Mouse (Mus musculus) midbrain, embryonic 11.5 days (tissue): ENCODE measurements at regions not wholly inside any gene's neighbourhood (a gene's known extent, or its start where the extent isn't known, plus 50 kb on each side); places are given as distances from the start of the nearest gene placed in this dataset.
A peak's percentile ranks its signal among the peaks of the same experiment; 100 is the strongest.

Experiments
- ATAC-seq: fragments of 200-750 bp; cut with Nextera tagmentation; 2 replicates; pipeline ENCODE4 v1.8.0; 2017; ENCODE audit warnings: moderate TSS enrichment, moderate library complexity; ENCODE audit not compliant: low FRiP score
- DNase-seq: peaks from one replicate; pipeline ENCODE4 v3.0.0; 2015; ENCODE audit warnings: low spot score; ENCODE audit errors: missing footprints
- H3K27ac ChIP-seq: fragments of 300-500 bp; sonication (generic); 2 replicates; pipeline ENCODE4 v1.5.1; 2014; ENCODE audit warnings: low read depth, low read length
- H3K27me3 ChIP-seq: fragments of 300-500 bp; sonication (generic); 2 replicates; pipeline ENCODE4 v1.6.1; 2014; ENCODE audit warnings: mild to moderate bottlenecking, low read length, moderate library complexity, mixed read lengths; ENCODE audit not compliant: control insufficient read depth, insufficient read depth
- H3K36me3 ChIP-seq: fragments of 300-500 bp; sonication (generic); 2 replicates; pipeline ENCODE4 v1.6.1; 2014; ENCODE audit warnings: mild to moderate bottlenecking, low read length, moderate library complexity, mixed read lengths; ENCODE audit not compliant: control insufficient read depth, insufficient read depth
- H3K4me1 ChIP-seq: fragments of 300-500 bp; sonication (generic); 2 replicates; pipeline ENCODE4 v1.6.1; 2014; ENCODE audit warnings: low read length; ENCODE audit not compliant: control insufficient read depth, insufficient read depth
- H3K4me2 ChIP-seq: fragments of 300-500 bp; sonication (generic); 2 replicates; pipeline ENCODE4 v1.6.1; 2014; ENCODE audit warnings: mild to moderate bottlenecking, moderate library complexity
- H3K4me3 ChIP-seq: fragments of 300-500 bp; sonication (generic); 2 replicates; pipeline ENCODE4 v1.5.1; 2014; ENCODE audit warnings: low read depth, low read length
- H3K9ac ChIP-seq: fragments of 300-500 bp; sonication (generic); 2 replicates; pipeline ENCODE4 v1.6.1; 2014; ENCODE audit warnings: low read length
- H3K9me3 ChIP-seq: fragments of 300-500 bp; sonication (generic); 2 replicates; pipeline ENCODE4 v1.6.1; 2016; ENCODE audit warnings: low read length; ENCODE audit not compliant: control insufficient read depth
- WGBS: fragments of 180-500 bp; shearing (Covaris S2); extraction: QIAGEN DNeasy Blood & Tissue Kit; methylation state at CpG from one replicate; pipeline ENCODE4 v1.1.7; 2014; 5-methylcytosine and 5-hydroxymethylcytosine counted together

DNA sequence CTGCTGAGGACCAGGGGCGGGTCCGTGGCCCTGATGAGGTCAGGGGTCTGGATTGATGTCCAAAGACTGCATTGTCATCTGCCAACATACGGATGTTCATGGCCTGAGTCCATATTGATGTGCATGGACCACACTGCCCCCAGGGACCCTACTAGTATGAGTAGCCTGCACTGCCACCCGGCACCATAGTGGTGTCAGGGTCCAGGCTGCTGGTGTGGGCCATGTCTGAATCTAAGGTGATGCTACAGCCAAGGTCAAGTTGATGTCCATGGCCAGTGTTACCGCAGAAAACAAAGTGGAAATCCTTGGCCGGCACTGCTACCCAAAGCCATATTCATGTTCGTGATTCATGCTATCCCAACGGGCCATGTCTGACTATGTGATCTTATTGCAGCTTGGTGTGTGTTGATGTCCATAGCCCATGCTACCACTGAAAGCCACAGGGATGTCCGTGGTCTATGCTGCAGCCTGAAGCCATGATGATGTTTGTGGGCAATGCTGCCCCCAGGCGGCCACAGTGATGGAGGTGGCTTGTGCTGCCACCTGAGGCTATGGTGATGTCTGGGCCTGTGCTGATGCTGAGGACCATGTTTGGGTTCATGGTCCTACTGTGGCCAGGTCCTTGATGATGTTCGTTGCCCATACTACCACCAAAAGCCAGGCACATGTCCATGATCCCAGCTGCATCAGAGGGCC lies 130.5 kb downstream of the Iqub start:
- Histone ChIP-seq H3K27ac (no peak overlapping the region), H3K27me3 (no peaks in the 10 kb centered on the region), H3K4me1 (no peaks in the 10 kb centered on the region), H3K4me3 (no peak overlapping the region), H3K9me3 (no peaks in the 10 kb centered on the region), H3K4me2 (no peak overlapping the region), H3K36me3 (no peaks in the 10 kb centered on the region), H3K9ac (no peak overlapping the region)
- 83% methylated on average over 11 of the region's 11 CpGs for WGBS
- no peak for DNase-seq
- peak; percentile 50 for ATAC-seq

- H3K36me3 ChIP-seq: no peaks in the 10 kb centered on the region
- H3K4me3 ChIP-seq: no peak overlapping the region
- H3K27ac ChIP-seq: no peak overlapping the region
- H3K9me3 ChIP-seq: no peaks in the 10 kb centered on the region
- no peak for ATAC-seq
- 78% methylated on average over 2 of the region's 2 CpGs for WGBS
- H3K9ac ChIP-seq: no peak overlapping the region
- no peaks in the 10 kb centered on the region for H3K4me1 ChIP-seq
- no peak for DNase-seq
- no peak overlapping the region for H3K4me2 ChIP-seq
- H3K27me3 ChIP-seq: no peaks in the 10 kb centered on the region
Measured at GRCm38 (mm10) chr6:24379859-24380258, 135.0 kb downstream of the Iqub start.

GRCm38 (mm10) chr6:24376728-24377127 lies 138.1 kb downstream of the Iqub start:
- H3K9me3 ChIP-seq: no peaks in the 10 kb centered on the region
- H3K4me1 ChIP-seq: no peaks in the 10 kb centered on the region
- H3K27me3 ChIP-seq: no peaks in the 10 kb centered on the region
- no peaks in the 10 kb centered on the region for H3K36me3 ChIP-seq
- H3K27ac ChIP-seq: no peak overlapping the region
- no peak overlapping the region for H3K9ac ChIP-seq
- no peak overlapping the region for H3K4me2 ChIP-seq
- DNase-seq (no peak), ATAC-seq (peak; percentile 50)
- 71% methylated on average over 4 of the region's 4 CpGs for WGBS
- H3K4me3 ChIP-seq: no peak overlapping the region

GRCm38 (mm10) chr6:24373161-24373560 lies 141.7 kb downstream of the Iqub start:
- Histone ChIP-seq H3K27ac (no peak overlapping the region), H3K4me1 (no peaks in the 10 kb centered on the region), H3K4me3 (no peak overlapping the region), H3K27me3 (no peaks in the 10 kb centered on the region), H3K9ac (no peak overlapping the region), H3K36me3 (no peaks in the 10 kb centered on the region), H3K9me3 (no peaks in the 10 kb centered on the region), H3K4me2 (no peak overlapping the region)
- WGBS: 80% methylated on average over 6 of the region's 6 CpGs
- DNase-seq: no peak
- no peak for ATAC-seq

GRCm38 (mm10) chr6:24371680-24372079 lies 143.2 kb downstream of the Iqub start:
- DNase-seq (no peak), ATAC-seq (no peak)
- Histone ChIP-seq H3K27ac (no peak overlapping the region), H3K4me3 (no peak overlapping the region), H3K9ac (no peak overlapping the region), H3K9me3 (no peaks in the 10 kb centered on the region), H3K36me3 (no peaks in the 10 kb centered on the region), H3K4me2 (no peak overlapping the region), H3K4me1 (no peaks in the 10 kb centered on the region), H3K27me3 (no peaks in the 10 kb centered on the region)
- WGBS: 74% methylated on average over 1 of the region's 1 CpGs

GRCm38 (mm10) chr6:24350882-24351281 lies 164.0 kb downstream of the Iqub start:
- Histone ChIP-seq H3K4me3 (no peak overlapping the region), H3K4me2 (no peak overlapping the region), H3K36me3 (no peaks in the 10 kb centered on the region), H3K4me1 (peaks cover 2% of the 10 kb centered on the region; the same call in 1 of the 2 replicates), H3K9ac (no peak overlapping the region), H3K9me3 (no peaks in the 10 kb centered on the region), H3K27me3 (no peaks in the 10 kb centered on the region), H3K27ac (no peak overlapping the region)
- WGBS: 15% methylated on average over 5 of the region's 5 CpGs
- peak; percentile 92 for ATAC-seq
- peak; percentile 89 for DNase-seq

DNA sequence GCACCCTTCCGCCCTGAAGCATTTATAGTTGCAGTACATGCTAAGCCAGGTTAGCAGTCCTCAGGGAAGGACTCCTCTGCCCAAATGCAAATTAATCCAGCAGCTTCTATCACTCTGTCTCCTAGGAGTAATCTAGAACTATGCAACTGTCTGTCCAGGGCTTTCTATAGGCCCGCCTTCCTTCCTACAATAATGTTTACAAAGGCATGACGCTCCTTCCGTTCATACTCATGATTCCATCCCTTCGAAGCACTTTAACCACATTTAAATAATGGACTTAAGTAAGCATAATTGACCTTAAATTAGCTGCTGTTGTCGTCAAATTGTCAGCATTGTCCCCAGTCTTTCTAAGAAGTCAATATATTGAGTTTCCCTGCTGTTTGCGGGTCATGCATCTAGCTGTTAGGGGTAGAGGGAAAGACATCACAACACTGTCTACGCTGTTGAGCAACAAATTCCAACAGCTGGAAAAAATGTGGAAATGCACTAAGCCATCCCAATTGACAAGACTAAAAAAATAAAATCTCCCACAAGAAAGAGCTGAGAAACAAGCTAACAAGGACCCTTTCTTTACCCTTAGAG lies 166.3 kb downstream of the Iqub start:
- H3K4me2 ChIP-seq: no peak overlapping the region
- H3K4me3 ChIP-seq: no peak overlapping the region
- DNase-seq (no peak), ATAC-seq (peak; percentile 61; the same call in 1 of the 2 replicates)
- no peaks in the 10 kb centered on the region for H3K36me3 ChIP-seq
- no peak overlapping the region for H3K27ac ChIP-seq
- no peaks in the 10 kb centered on the region for H3K27me3 ChIP-seq
- WGBS: 67% methylated on average over 8 of the region's 8 CpGs
- peaks cover 2% of the 10 kb centered on the region; the same call in 1 of the 2 replicates for H3K4me1 ChIP-seq
- no peak overlapping the region for H3K9ac ChIP-seq
- no peaks in the 10 kb centered on the region for H3K9me3 ChIP-seq

DNA sequence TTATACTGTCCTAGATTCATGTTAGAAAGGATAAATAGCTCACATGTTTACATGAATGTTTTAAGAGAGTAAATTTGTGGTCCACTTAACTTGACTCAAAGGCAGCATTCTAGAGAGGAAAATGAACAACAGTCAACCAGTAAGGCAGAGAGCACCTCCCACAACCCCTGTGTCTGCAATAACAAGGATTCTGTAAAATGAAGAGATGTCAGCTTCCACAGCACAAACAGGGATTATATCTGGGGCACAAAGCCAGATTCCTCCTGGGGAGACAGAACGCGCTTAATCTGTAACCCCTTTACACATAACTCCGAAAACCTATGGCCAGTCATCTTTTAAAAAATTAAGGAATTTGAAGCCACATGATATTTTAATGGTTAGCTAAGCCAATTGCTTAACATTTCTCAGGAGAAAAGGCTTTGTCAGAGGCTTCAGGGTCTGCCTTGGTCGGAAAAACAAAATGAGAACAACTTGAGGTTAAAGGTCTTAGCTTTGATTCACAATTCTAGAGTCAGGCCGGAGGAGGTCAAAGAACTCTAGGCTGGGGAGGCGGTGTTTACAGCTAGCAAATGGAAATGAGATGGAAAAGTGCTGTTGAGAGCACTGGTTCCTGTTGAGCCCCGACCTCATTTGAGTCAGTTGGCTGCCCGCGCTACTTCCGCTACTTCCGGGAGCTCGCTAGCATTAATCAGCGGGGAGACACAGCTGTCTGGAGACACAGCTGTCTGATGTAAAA lies 167.0 kb downstream of the Iqub start:
- ATAC-seq: no peak; the same call in none of the 2 replicates
- H3K4me3 ChIP-seq: no peak overlapping the region

GRCm38 (mm10) chr6:24342471-24342870 lies 172.4 kb downstream of the Iqub start:
- H3K9ac ChIP-seq: no peak overlapping the region
- no peak overlapping the region for H3K27ac ChIP-seq
- DNase-seq: no peak
- H3K27me3 ChIP-seq: no peaks in the 10 kb centered on the region
- H3K4me3 ChIP-seq: no peak overlapping the region
- no peak for ATAC-seq
- no peak overlapping the region for H3K4me2 ChIP-seq
- no peaks in the 10 kb centered on the region for H3K9me3 ChIP-seq
- no peaks in the 10 kb centered on the region for H3K4me1 ChIP-seq
- no peaks in the 10 kb centered on the region for H3K36me3 ChIP-seq

More for the DNA sequence above, 167.0 kb downstream of the Iqub start:
- Histone ChIP-seq H3K27me3 (no peaks in the 10 kb centered on the region), H3K36me3 (no peaks in the 10 kb centered on the region), H3K4me1 (peaks cover 2% of the 10 kb centered on the region; the same call in 1 of the 2 replicates), H3K9ac (no peak overlapping the region), H3K27ac (no peak overlapping the region), H3K4me2 (no peak overlapping the region), H3K9me3 (no peaks in the 10 kb centered on the region)
- WGBS: 45% methylated on average over 13 of the region's 13 CpGs
- DNase-seq: no peak
